In the genomic region with DNA sequence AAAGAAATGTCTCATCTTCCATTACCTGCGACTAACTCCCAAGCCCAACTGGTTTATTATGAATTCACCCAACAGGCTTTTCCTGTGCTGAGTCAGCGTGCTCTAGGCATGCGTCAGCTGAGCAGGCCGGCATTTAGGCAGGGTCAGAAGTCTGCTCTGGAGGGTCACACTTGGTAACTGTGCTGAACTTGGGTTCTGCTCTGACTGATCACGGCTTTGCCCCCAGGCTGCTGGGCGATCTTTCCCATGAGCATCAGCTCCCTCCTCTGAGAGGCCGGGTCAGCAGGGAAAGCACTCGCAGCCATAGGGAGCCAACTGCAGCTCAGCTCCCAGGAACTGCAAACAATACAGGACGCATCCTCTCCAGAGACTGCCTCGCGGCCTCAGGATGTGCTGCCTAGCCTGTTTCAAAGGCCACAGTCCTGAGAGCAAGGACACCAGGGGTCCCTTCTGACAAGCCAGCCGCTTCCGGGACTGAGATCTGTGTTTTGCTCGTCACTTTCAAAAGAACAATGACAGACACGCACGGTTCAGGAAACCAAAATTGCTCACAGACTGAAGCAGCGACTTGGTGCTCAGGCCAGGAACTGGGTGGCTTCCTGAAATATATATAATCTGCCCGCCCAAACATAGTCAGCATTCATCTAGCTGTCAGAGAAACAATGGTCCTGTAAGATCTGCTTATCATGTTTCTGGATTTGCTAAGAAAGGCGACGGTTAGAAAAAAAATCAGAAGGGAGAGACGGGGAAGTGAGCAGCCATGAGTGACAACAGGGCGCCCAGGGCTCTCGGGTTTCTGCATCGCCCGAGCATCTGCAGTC, we compare ENCODE assay signal across 8 mouse cellular contexts. TPM values are rescaled to one million over a fixed set of nuclear protein-coding genes. Genes with fewer than 3 reads are reported as not detected.
DNase-seq lines count a peak whose midpoint lies in the region; ATAC-seq lines count a peak whose summit lies in the region.

No protein-coding gene starts in this region.

- peak; percentile 51 for DNase-seq in adrenal gland, postnatal 14 days
- no peak for DNase-seq in adrenal gland, postnatal 4 days (ENCODE audit: low spot score in 2 of 2)
- DNase-seq in hindbrain, embryonic 11.5 days (ENCODE audit: low spot score) = peak; percentile 55
- DNase-seq in liver = peak; percentile 48
- DNase-seq in frontal cortex, postnatal 25 days (ENCODE audit: low spot score in 2 of 2) = no peak
- DNase-seq in urinary bladder, adult 18-20 months (ENCODE audit: low spot score in 2 of 2) = no peak

- H3K4me2 ChIP-seq in embryonic facial prominence, embryonic 15.5 days (replicated peaks) = peak overlapping the region; percentile 24; the same call in 1 of the 2 replicates
- peak overlapping the region; percentile 14; the same call in 1 of the 2 replicates for H3K4me2 ChIP-seq in hindbrain, embryonic 11.5 days (replicated peaks; ENCODE audit: low read depth, low read length)
- H3K4me2 ChIP-seq in midbrain, embryonic 15.5 days = peak overlapping the region; percentile 40

- ATAC-seq in embryonic facial prominence, embryonic 15.5 days (ENCODE audit: insufficient number of reproducible peaks, low FRiP score, low TSS enrichment, low read depth) = no peak
- peak; percentile 55; the same call in 1 of the 2 replicates for ATAC-seq in hindbrain, embryonic 11.5 days (ENCODE audit: low FRiP score)
- ATAC-seq in midbrain, embryonic 15.5 days (replicated peaks) = 0 out of 2 replicates have a peak, but pooled peaks have one; percentile 37

- 23% methylated on average over 25 of the region's 25 CpGs for WGBS in embryonic facial prominence, embryonic 15.5 days
- 25% methylated on average over 25 of the region's 25 CpGs for WGBS in hindbrain, embryonic 11.5 days
- 16% methylated on average over 25 of the region's 25 CpGs for WGBS in midbrain, embryonic 15.5 days

- peaks cover 39% of the 10 kb centered on the region for H3K4me1 ChIP-seq in embryonic facial prominence, embryonic 15.5 days
- peaks cover 7% of the 10 kb centered on the region for H3K4me1 ChIP-seq in hindbrain, embryonic 11.5 days (replicated peaks; ENCODE audit: control insufficient read depth, insufficient read depth, low read length)
- peaks cover 28% of the 10 kb centered on the region for H3K4me1 ChIP-seq in midbrain, embryonic 15.5 days

- no peak overlapping the region for H3K4me3 ChIP-seq in embryonic facial prominence, embryonic 15.5 days (replicated peaks)
- no peak overlapping the region for H3K4me3 ChIP-seq in hindbrain, embryonic 11.5 days (ENCODE audit: low read depth, low read length)
- H3K4me3 ChIP-seq in midbrain, embryonic 15.5 days = no peak overlapping the region

- no peaks in the 10 kb centered on the region for H3K27me3 ChIP-seq in embryonic facial prominence, embryonic 15.5 days
- no peaks in the 10 kb centered on the region for H3K27me3 ChIP-seq in hindbrain, embryonic 11.5 days (ENCODE audit: control insufficient read depth, insufficient read depth, low read length)
- no peaks in the 10 kb centered on the region for H3K27me3 ChIP-seq in midbrain, embryonic 15.5 days (replicated peaks)

- no peaks in the 10 kb centered on the region for H3K9me3 ChIP-seq in embryonic facial prominence, embryonic 15.5 days (replicated peaks)
- no peaks in the 10 kb centered on the region for H3K9me3 ChIP-seq in hindbrain, embryonic 11.5 days (ENCODE audit: control insufficient read depth, low read length)
- no peaks in the 10 kb centered on the region for H3K9me3 ChIP-seq in midbrain, embryonic 15.5 days

- H3K27ac ChIP-seq in embryonic facial prominence, embryonic 15.5 days (replicated peaks) = peak overlapping the region; percentile 85
- H3K27ac ChIP-seq in hindbrain, embryonic 11.5 days (ENCODE audit: low read depth, low read length) = peak overlapping the region; percentile 69
- peak overlapping the region; percentile 72 for H3K27ac ChIP-seq in midbrain, embryonic 15.5 days

- peaks cover 34% of the 10 kb centered on the region for H3K36me3 ChIP-seq in embryonic facial prominence, embryonic 15.5 days
- H3K36me3 ChIP-seq in hindbrain, embryonic 11.5 days (ENCODE audit: control insufficient read depth, insufficient read depth, low read length) = no peaks in the 10 kb centered on the region
- no peaks in the 10 kb centered on the region for H3K36me3 ChIP-seq in midbrain, embryonic 15.5 days (replicated peaks)

- H3K9ac ChIP-seq in embryonic facial prominence, embryonic 15.5 days = no peak overlapping the region
- peak overlapping the region; percentile 15 for H3K9ac ChIP-seq in hindbrain, embryonic 11.5 days (ENCODE audit: low read depth, low read length)
- H3K9ac ChIP-seq in midbrain, embryonic 15.5 days = peak overlapping the region; percentile 37; the same call in 1 of the 2 replicates

RNA-seq across cellular contexts. Expression of gene Stn1, which starts 26.6 kb away (rescaled TPM):
- total RNA-seq in adrenal gland, postnatal 14 days (2021) = 15.3 and 16.1 TPM in 2 replicates
- total RNA-seq in adrenal gland, postnatal 4 days (2021) = 10 to 100 TPM; 21.4 to 26.0 TPM
- polyA plus RNA-seq in embryonic facial prominence, embryonic 15.5 days (2015; fragmentation: Nextera tagmentation; extraction: Ambion mirVana) = 51.3 and 53.6 TPM in 2 replicates
- polyA plus RNA-seq in hindbrain, embryonic 11.5 days (2014; fragmentation: Nextera tagmentation; extraction: Ambion mirVana) = 46.8 and 55.4 TPM in 2 replicates
- polyA plus RNA-seq in midbrain, embryonic 15.5 days (2015; fragmentation: Nextera tagmentation; extraction: Ambion mirVana) = 28.3 and 30.8 TPM in 2 replicates

RNA-seq across cellular contexts. Expression of gene Sh3pxd2a, which starts 46.5 kb away (rescaled TPM):
- 107 and 136 TPM in 2 replicates for total RNA-seq in adrenal gland, postnatal 14 days (2021)
- total RNA-seq in adrenal gland, postnatal 4 days (2021) = 10 to 100 TPM; 81.7 to 88.7 TPM
- 15.8 and 16.0 TPM in 2 replicates for polyA plus RNA-seq in embryonic facial prominence, embryonic 15.5 days (2015; fragmentation: Nextera tagmentation; extraction: Ambion mirVana)
- polyA plus RNA-seq in hindbrain, embryonic 11.5 days (2014; fragmentation: Nextera tagmentation; extraction: Ambion mirVana) = 5.5 and 6.9 TPM in 2 replicates
- 2.3 TPM in 2 replicates for polyA plus RNA-seq in midbrain, embryonic 15.5 days (2015; fragmentation: Nextera tagmentation; extraction: Ambion mirVana)

Comparison
In these comparisons a context has a peak if more than half of its experiments do, and no peak if none do; other contexts are left out.
1. DNase-seq: peak in adrenal gland, postnatal 14 days (single experiment), hindbrain, embryonic 11.5 days (single experiment) and liver (single experiment); none in adrenal gland, postnatal 4 days (0 of 2), frontal cortex, postnatal 25 days (0 of 2) and urinary bladder, adult 18-20 months (0 of 2).
2. Peak in every context shown above with its lines, with median percentiles within 50 percentile points of each other: H3K27ac ChIP-seq and H3K4me2 ChIP-seq.